Mouse (Mus musculus) embryonic facial prominence, embryonic 14.5 days (tissue): Measurements from ENCODE around the gene Bmp5. TPM values are rescaled to one million over a fixed set of nuclear protein-coding genes. Genes with fewer than 3 reads are reported as not detected.

Experiments used
- ATAC-seq: fragments of 200-750 bp; cut with Nextera tagmentation; 2 replicates; pipeline ENCODE4 v1.8.0; 2017; ENCODE audit warnings: low read depth, moderate number of reproducible peaks, moderate TSS enrichment
- DNase-seq: peaks from one replicate; pipeline ENCODE4 v3.0.0-alpha.2; 2015; ENCODE audit warnings: low spot score
- H3K27ac ChIP-seq: fragments of 300-500 bp; sonication (generic); replicated peaks from 2 replicates; pipeline ENCODE4 v1.5.1; 2014; ENCODE audit warnings: low read depth, mild to moderate bottlenecking, low read length, moderate library complexity
- H3K27me3 ChIP-seq: fragments of 300-500 bp; sonication (generic); replicated peaks from 2 replicates; pipeline ENCODE4 v1.6.1; 2014; ENCODE audit warnings: low read length; ENCODE audit not compliant: control insufficient read depth, insufficient read depth
- H3K36me3 ChIP-seq: fragments of 300-500 bp; sonication (generic); 2 replicates; pipeline ENCODE4 v1.6.1; 2014; ENCODE audit warnings: low read length, mixed read lengths; ENCODE audit not compliant: control insufficient read depth, insufficient read depth
- H3K4me1 ChIP-seq: fragments of 300-500 bp; sonication (generic); 2 replicates; pipeline ENCODE4 v1.6.1; 2014; ENCODE audit warnings: antibody characterized with exemption, low read length; ENCODE audit not compliant: control insufficient read depth, insufficient read depth
- H3K4me2 ChIP-seq: fragments of 300-500 bp; sonication (generic); 2 replicates; pipeline ENCODE4 v1.6.1; 2014; ENCODE audit warnings: low read depth, mild to moderate bottlenecking, low read length, moderate library complexity, mixed read lengths
- H3K4me3 ChIP-seq: fragments of 300-500 bp; sonication (generic); 2 replicates; pipeline ENCODE4 v1.5.1; 2014; ENCODE audit warnings: low read depth, mild to moderate bottlenecking, low read length
- H3K9ac ChIP-seq: fragments of 300-500 bp; sonication (generic); 2 replicates; pipeline ENCODE4 v1.6.1; 2014; ENCODE audit warnings: low read depth, mild to moderate bottlenecking, low read length, moderate library complexity, mixed read lengths
- H3K9me3 ChIP-seq: fragments of 300-500 bp; sonication (generic); 2 replicates; pipeline ENCODE4 v1.6.1; 2016; ENCODE audit warnings: low read length; ENCODE audit not compliant: control insufficient read depth
- WGBS: fragments of 180-500 bp; shearing (Covaris S2); extraction: QIAGEN DNeasy Blood & Tissue Kit; methylation state at CpG from one replicate; pipeline ENCODE4 v1.1.7; 2014; 5-methylcytosine and 5-hydroxymethylcytosine counted together
- polyA plus RNA-seq: library from polyadenylated mRNA; unstranded; fragments of >200 nt; fragmentation: Nextera tagmentation; extraction: Ambion mirVana; gene quantifications from 2 replicates; pipeline ENCODE4 v1.2.1, GENCODE M21; 2014

Gene Bmp5
- 12.0 and 12.4 TPM in 2 replicates for polyA plus RNA-seq

DNA sequence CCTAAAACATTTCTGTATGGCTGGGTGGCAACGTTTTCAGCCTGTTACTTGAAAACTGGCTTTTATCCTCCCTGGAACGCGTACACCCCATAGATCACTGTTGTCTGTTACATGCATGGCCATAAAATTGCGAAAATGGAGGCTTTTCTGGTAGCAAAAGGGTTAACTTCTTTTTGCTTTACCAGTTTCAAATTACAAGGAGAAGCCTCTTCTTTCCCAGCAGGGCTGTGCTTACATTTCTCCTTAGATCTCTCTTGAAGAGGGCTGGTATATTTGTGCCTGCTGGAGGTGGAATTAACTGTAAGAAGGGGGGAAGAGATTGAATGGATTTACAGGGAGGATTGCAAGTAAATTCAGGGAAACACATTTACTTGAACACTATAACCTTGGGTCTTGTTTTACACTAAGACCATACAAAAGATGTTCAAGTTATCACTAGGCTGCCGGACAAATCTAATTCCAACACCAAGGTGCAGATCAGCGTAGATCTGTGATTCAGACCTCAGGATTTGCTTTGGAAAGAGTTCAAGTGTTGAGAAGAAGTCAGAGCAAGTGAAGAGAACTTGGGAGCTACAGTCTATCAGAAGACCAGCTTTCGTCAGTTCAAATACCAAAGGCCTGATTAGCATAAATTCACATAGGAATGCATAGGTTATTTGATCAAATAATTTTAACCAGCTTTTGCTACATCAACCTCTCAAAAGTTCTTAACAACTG, at the start of gene Bmp5:
Gene Bmp5, plus strand, starts transcription at position 236 of the 717 bp plus-strand sequence.
- Histone ChIP-seq H3K4me3 (peak within 1 kb of the TSS; percentile 41), H3K4me2 (peak within 1 kb of the TSS; percentile 47), H3K27ac (peak within 1 kb of the TSS; percentile 68), H3K9ac (peak within 1 kb of the TSS; percentile 65), H3K4me1 (peaks cover 7% of the 10 kb centered on the region), H3K9me3 (no peaks in the 10 kb centered on the region), H3K36me3 (no peaks in the 10 kb centered on the region), H3K27me3 (no peaks in the 10 kb centered on the region)
- DNase-seq (peak; percentile 68), ATAC-seq (no peak)
- WGBS = 9% methylated on average over 7 of the region's 7 CpGs

DNA sequence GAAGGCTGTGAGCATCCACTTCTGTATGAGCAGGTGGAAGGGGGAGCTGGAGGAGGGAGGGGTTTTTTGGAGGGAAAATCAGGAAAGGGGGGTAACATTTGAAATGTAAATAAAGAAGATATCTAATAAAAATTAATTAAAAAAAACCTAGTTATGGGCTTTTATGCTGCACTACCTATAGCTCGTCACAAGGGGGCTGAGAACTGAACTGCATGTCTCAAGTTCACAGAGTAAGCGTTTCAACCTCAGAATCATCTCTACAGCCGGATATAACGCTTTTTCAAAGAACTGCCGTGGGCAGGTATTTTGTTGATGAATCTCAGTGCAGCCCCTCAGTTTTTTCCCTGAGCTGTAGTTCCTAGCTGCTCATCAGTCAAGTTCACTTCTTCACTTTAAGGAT, 15.1 kb upstream of the Bmp5 start:
- Histone ChIP-seq H3K9me3 (no peaks in the 10 kb centered on the region), H3K27me3 (no peaks in the 10 kb centered on the region), H3K4me1 (no peaks in the 10 kb centered on the region), H3K9ac (no peak overlapping the region; the same call in 1 of the 2 replicates), H3K4me2 (peak overlapping the region; percentile 11; the same call in 1 of the 2 replicates), H3K36me3 (no peaks in the 10 kb centered on the region), H3K27ac (no peak overlapping the region), H3K4me3 (no peak overlapping the region)
- 23% methylated on average over 5 of the region's 5 CpGs for whole genome bisulfite sequencing
- no peak for ATAC-seq
- peak; percentile 38 for DNase-seq

DNA sequence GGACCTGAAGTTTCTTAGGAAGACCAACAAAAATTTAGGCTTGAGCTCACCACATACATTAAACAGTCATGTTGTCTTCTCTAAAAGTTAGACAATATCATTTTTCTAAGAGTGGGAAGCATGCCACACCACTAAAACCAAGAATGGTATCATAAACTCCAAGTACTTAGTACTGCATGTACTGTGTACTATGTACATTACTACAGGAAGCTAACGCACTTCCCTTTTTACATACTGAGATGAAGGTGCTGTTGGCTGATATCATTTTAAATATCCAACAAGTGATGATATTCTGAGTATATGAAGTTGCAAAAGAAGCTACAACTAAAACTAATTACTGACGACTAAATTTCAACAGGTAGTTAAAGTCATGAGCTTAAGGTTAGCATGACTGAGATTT, 13.6 kb upstream of the Bmp5 start:
- WGBS = 89% methylated on average over 2 of the region's 2 CpGs
- Histone ChIP-seq H3K9me3 (no peaks in the 10 kb centered on the region), H3K27ac (no peak overlapping the region), H3K27me3 (no peaks in the 10 kb centered on the region), H3K4me2 (no peak overlapping the region), H3K9ac (no peak overlapping the region), H3K4me3 (no peak overlapping the region), H3K4me1 (no peaks in the 10 kb centered on the region), H3K36me3 (no peaks in the 10 kb centered on the region)
- ATAC-seq (no peak), DNase-seq (no peak)

DNA sequence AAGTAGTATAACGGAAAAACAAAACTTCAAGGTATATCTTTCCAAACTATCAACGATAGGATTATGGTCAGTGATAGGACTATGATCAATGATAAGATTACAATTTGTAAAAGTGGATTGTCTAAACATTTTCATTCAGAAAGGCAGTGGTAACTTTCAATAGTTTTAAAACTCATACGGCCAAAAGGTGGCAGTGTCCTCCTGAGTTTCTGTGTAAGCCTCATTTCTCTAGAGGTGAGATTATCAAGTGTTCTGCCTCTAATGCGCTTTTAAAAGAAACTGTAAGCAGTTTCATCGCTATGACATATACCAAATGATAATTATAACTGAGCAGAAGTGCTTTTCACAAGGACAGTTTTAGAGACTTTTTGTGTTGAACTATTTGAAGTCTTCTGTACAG, 12.7 kb upstream of the Bmp5 start:
- no peak overlapping the region for H3K27ac ChIP-seq
- ATAC-seq (no peak), DNase-seq (peak; percentile 75)
- no peak overlapping the region for H3K9ac ChIP-seq
- no peak overlapping the region for H3K4me3 ChIP-seq
- H3K27me3 ChIP-seq = no peaks in the 10 kb centered on the region
- H3K4me2 ChIP-seq = no peak overlapping the region
- 29% methylated on average over 5 of the region's 5 CpGs for WGBS
- H3K36me3 ChIP-seq = no peaks in the 10 kb centered on the region
- H3K9me3 ChIP-seq = no peaks in the 10 kb centered on the region
- H3K4me1 ChIP-seq = no peaks in the 10 kb centered on the region

DNA sequence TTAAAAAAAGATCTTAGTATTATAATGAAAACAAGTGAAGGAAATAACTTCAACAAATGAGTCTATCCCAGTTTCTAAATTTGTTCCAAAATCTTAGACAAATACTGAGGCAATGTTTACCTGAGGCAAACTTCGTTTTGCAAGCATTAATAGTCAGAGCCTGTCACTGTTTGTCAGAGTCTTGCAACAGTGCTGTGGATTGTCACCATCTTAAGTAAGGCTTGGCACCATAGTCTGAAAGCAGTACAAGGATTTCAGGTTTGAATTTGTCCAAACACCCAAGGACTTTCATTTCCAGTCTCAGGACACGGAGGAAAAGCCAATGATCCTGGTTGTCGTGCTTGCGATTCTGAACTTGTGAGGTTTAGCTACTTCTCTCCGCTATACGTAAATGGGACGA, 10.4 kb upstream of the Bmp5 start:
- Histone ChIP-seq H3K27ac (no peak overlapping the region), H3K27me3 (no peaks in the 10 kb centered on the region), H3K9ac (no peak overlapping the region), H3K4me2 (no peak overlapping the region), H3K36me3 (no peaks in the 10 kb centered on the region), H3K4me1 (no peaks in the 10 kb centered on the region), H3K9me3 (no peaks in the 10 kb centered on the region), H3K4me3 (no peak overlapping the region)
- WGBS = 83% methylated on average over 7 of the region's 7 CpGs
- DNase-seq (no peak), ATAC-seq (no peak)

DNA sequence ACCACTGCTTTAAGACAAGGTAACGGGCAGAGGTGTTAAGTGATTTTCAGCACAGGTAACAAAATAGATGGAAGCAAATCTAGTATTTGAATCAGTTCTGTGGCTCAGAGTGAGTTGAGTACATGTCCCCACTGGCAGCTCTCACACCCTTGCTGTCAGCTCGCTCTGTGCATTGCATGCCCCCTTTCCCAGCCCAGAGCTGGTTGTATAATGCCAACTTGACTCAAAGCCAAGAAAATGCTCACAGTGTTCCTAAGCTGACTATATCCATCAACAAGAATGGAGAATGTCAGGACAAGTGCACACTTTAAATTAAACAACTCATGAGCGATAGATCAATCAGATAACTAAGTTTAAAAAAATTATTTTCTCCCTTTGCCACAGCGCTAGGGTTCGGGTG, 8.6 kb upstream of the Bmp5 start:
- no peaks in the 10 kb centered on the region for H3K27me3 ChIP-seq
- H3K4me3 ChIP-seq = no peak overlapping the region
- no peak overlapping the region for H3K27ac ChIP-seq
- no peaks in the 10 kb centered on the region for H3K36me3 ChIP-seq
- H3K9ac ChIP-seq = no peak overlapping the region
- ATAC-seq (no peak), DNase-seq (no peak)
- WGBS = 78% methylated on average over 5 of the region's 5 CpGs
- H3K9me3 ChIP-seq = no peaks in the 10 kb centered on the region
- no peak overlapping the region for H3K4me2 ChIP-seq
- H3K4me1 ChIP-seq = no peaks in the 10 kb centered on the region

DNA sequence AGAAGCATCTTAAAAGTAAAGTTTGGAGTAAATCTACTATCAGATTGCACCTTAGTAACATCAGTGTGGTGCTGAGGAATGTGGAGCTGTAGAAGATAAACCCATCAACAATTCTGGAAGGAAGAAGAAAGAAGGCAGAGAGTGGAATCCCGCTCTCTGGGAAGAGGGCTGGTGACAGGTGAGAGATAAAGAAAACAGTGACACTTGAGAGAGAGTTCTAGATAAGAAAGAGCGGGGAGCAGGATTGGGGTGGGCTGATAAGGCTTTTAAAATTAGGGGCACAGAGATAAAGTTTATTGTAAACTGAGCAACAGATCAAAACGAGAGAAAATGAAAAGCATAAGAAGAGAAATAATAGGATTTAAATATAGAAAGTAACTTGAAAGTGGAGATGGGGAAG, 6.1 kb upstream of the Bmp5 start:
- Histone ChIP-seq H3K4me1 (no peaks in the 10 kb centered on the region; the same call in 1 of the 2 replicates), H3K36me3 (no peaks in the 10 kb centered on the region), H3K4me3 (no peak overlapping the region), H3K27me3 (no peaks in the 10 kb centered on the region), H3K4me2 (no peak overlapping the region), H3K9me3 (no peaks in the 10 kb centered on the region), H3K9ac (no peak overlapping the region), H3K27ac (no peak overlapping the region)
- ATAC-seq (no peak), DNase-seq (no peak)
- WGBS = 70% methylated on average over 3 of the region's 3 CpGs

DNA sequence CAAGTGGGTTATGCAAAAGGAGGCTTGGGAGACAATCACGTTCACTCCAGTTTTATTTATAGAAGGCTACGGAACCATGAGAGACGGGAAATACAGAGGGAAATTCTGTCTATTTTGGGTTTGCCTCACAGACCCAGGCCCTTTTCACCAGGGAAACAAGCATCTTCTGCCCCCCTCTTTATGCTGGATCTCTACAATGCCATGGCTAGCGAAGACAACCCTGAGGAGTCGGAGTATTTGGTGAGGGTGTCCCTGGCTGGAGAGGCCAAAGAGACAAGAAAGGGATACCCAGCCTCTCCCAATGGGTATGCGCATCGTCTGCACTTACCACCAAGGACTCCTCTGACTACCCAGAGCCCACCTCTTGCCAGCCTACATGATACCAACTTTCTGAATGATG, 989 bp downstream of the Bmp5 start:
- DNase-seq = no peak
- Histone ChIP-seq H3K4me3 (peak overlapping the region; percentile 41), H3K27me3 (no peaks in the 10 kb centered on the region), H3K27ac (peak overlapping the region; percentile 16; the same call in 1 of the 2 replicates), H3K9ac (peak overlapping the region; percentile 65), H3K4me1 (peaks cover 11% of the 10 kb centered on the region), H3K9me3 (no peaks in the 10 kb centered on the region), H3K4me2 (peak overlapping the region; percentile 47), H3K36me3 (no peaks in the 10 kb centered on the region)
- WGBS = 31% methylated on average over 7 of the region's 7 CpGs
- no peak for ATAC-seq

DNA sequence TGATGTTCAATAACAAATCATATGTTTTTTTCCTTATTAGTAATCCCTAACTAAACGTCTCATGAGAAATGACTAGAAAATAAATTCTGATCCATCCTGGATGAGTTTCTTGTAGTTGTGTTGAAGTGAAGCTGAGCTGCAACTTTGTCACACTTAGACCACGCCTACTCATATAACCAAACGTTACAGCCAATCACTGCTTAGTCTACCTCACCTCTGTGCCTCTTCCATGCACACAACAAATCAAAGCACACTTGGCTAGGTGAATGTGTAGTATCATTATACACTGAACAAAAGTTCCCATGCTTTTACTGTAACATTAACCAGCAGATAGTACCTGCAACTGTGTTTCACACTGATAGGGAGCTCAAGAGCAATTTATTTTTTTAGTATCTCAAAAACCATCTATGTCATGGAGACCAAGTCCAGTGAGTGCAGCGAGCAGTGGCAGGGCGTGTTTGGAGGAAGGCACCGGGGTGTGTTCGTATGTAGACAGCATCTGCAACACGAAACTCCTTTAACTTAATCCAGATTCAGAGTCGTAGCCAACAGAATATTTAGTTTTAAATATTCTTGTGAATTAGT, 3.7 kb downstream of the Bmp5 start:
- 29% methylated on average over 9 of the region's 9 CpGs for WGBS
- Histone ChIP-seq H3K4me3 (peak overlapping the region; percentile 33), H3K36me3 (no peaks in the 10 kb centered on the region), H3K4me1 (peaks cover 17% of the 10 kb centered on the region), H3K4me2 (peak overlapping the region; percentile 48), H3K9ac (no peak overlapping the region), H3K27me3 (no peaks in the 10 kb centered on the region), H3K27ac (no peak overlapping the region), H3K9me3 (no peaks in the 10 kb centered on the region)
- ATAC-seq = 0 out of 2 replicates have a peak, but pooled peaks have one; percentile 53
- no peak for DNase-seq
